Comparison of ENCODE assay signal across 21 mouse cellular contexts in genomic region chr5:100582435-100582826, GRCm38 (mm10). TPM values are rescaled to one million over a fixed set of nuclear protein-coding genes. Genes with fewer than 3 reads are reported as not detected.
DNase-seq lines count a peak whose midpoint lies in the region; ATAC-seq and TF ChIP-seq lines count a peak whose summit lies in the region.
"Had no signal": no experiment of that assay in that cellular context is flagged by ENCODE, and none has a peak within 500 bp of the region (broad histone marks: within the 10 kb centered on the region; RNA-seq: fewer than 3 reads in every experiment).

No protein-coding gene starts in this region.

- no peak; the same call in 1 of the 2 replicates for TF ChIP-seq POLR2A in CH12.LX (IDR thresholded peaks at IDR 0.05; ENCODE audit: low read depth, low read length)
- TF ChIP-seq POLR2A in myocyte (IDR thresholded peaks at IDR 0.05; ENCODE audit: insufficient read length, low read depth) = no peak

- H3ac ChIP-seq in myocyte (ENCODE audit: control insufficient read depth, insufficient read length) = no peak overlapping the region

- no peak for TF ChIP-seq CTCF in CH12.LX (conservative IDR thresholded peaks at IDR 0.05 in 1 of 2, IDR thresholded peaks at IDR 0.05 in 1 of 2; ENCODE audit: low read depth in 2 of 2, low read length in 2 of 2)

- H3K4me1 ChIP-seq in CH12.LX (ENCODE audit: control insufficient read depth in 1 of 2, insufficient read depth in 2 of 2) = peaks cover 26 to 77% of the 10 kb centered on the region in 2 experiments
- H3K4me1 ChIP-seq: forebrain, embryonic 12.5 days; heart, embryonic 13.5 days; hindbrain, embryonic 15.5 days; intestine, embryonic 15.5 days; midbrain, embryonic 12.5 days; neural tube, embryonic 13.5 days had no signal

- peak; percentile 73 for ATAC-seq in granulocyte monocyte progenitor cell, adult 5-6 weeks (replicated peaks; ENCODE audit: poor library complexity, severe bottlenecking)
- ATAC-seq: intestine, embryonic 15.5 days had no signal

- no peaks in the 10 kb centered on the region for H3K79me2 ChIP-seq in CH12.LX (replicated peaks; ENCODE audit: control insufficient read depth, extremely low read depth, insufficient read depth, poor library complexity, severe bottlenecking)
- H3K79me2 ChIP-seq in myocyte (ENCODE audit: control insufficient read depth, insufficient read depth) = no peaks in the 10 kb centered on the region

- peak overlapping the region; percentile 30 for H3K9ac ChIP-seq in CH12.LX (ENCODE audit: insufficient read depth, low read depth)
- H3K9ac ChIP-seq: forebrain, embryonic 12.5 days; heart, embryonic 13.5 days; hindbrain, embryonic 15.5 days; intestine, embryonic 15.5 days; midbrain, embryonic 12.5 days; neural tube, embryonic 13.5 days had no signal

- TF ChIP-seq RAD21 in CH12.LX (IDR thresholded peaks at IDR 0.05; ENCODE audit: low read depth, low read length) = no peak

- H3K4me3 ChIP-seq in CH12.LX (replicated peaks in 1 of 3; ENCODE audit: low read depth in 2 of 3, low read length in 2 of 3, poor library complexity in 1 of 3) = peak overlapping the region in 1 of 3 experiments; percentile 29
- H3K4me3 ChIP-seq in myocyte = no peak overlapping the region
- H3K4me3 ChIP-seq: forebrain, embryonic 12.5 days; heart, embryonic 13.5 days; hindbrain, embryonic 15.5 days; intestine, embryonic 15.5 days; midbrain, embryonic 12.5 days; neural tube, embryonic 13.5 days had no signal

- in situ Hi-C loops in CH12.LX (cut with MboI; ENCODE audit: low pct_ligation_motif_present, low pct_unique_long_range_greater_than_20kb, low sequenced_read_pairs) = no loop called here

- peak overlapping the region; percentile 84 for H3K27ac ChIP-seq in CH12.LX (ENCODE audit: insufficient read depth, low read depth)
- H3K27ac ChIP-seq: forebrain, embryonic 12.5 days; heart, embryonic 13.5 days; hindbrain, embryonic 15.5 days; intestine, embryonic 15.5 days; midbrain, embryonic 12.5 days; neural tube, embryonic 13.5 days had no signal

- TF ChIP-seq EP300 in CH12.LX (IDR thresholded peaks at IDR 0.05; ENCODE audit: low read length) = no peak

- H3K27me3 ChIP-seq in CH12.LX (replicated peaks) (no peaks in the 10 kb centered on the region), myocyte (ENCODE audit: control insufficient read depth, insufficient read depth, insufficient read length) (no peaks in the 10 kb centered on the region)
- H3K27me3 ChIP-seq: forebrain, embryonic 12.5 days; heart, embryonic 13.5 days; hindbrain, embryonic 15.5 days; intestine, embryonic 15.5 days; midbrain, embryonic 12.5 days; neural tube, embryonic 13.5 days had no signal

- H3K4me2 ChIP-seq in CH12.LX (ENCODE audit: insufficient read depth, low read depth, poor library complexity, severe bottlenecking) (peak overlapping the region; percentile 95), myocyte (ENCODE audit: low read depth) (peak overlapping the region; percentile 42)
- H3K4me2 ChIP-seq: forebrain, embryonic 12.5 days; heart, embryonic 13.5 days; hindbrain, embryonic 15.5 days; intestine, embryonic 15.5 days; midbrain, embryonic 12.5 days; neural tube, embryonic 13.5 days had no signal

- H3K36me3 ChIP-seq in CH12.LX (replicated peaks in 1 of 2; ENCODE audit: control insufficient read depth in 1 of 2, insufficient read depth in 1 of 2, low read length in 1 of 2) (no peaks in the 10 kb centered on the region), myocyte (ENCODE audit: control insufficient read depth, insufficient read depth) (no peaks in the 10 kb centered on the region)
- H3K36me3 ChIP-seq: forebrain, embryonic 12.5 days; heart, embryonic 13.5 days; hindbrain, embryonic 15.5 days; intestine, embryonic 15.5 days; midbrain, embryonic 12.5 days; neural tube, embryonic 13.5 days had no signal

- peak; percentile 53 for DNase-seq in lung, postnatal 36 days
- no peak for DNase-seq in lung, postnatal 10 days
- peak; percentile 37 for DNase-seq in CH12.LX (ENCODE audit: extremely low read depth)
- DNase-seq in yolk sac, embryonic 10.5 days (ENCODE audit: low spot score) = no peak
- DNase-seq in kidney, adult 8-10 months = no peak
- no peak for DNase-seq in adrenal gland, postnatal 36 days
- DNase-seq: adrenal gland, adult 8-10 months; cerebellum, adult 2 months; heart, adult 18-20 months; lung, adult 18-20 months; thymus, postnatal 36 days had no signal

- dilution Hi-C loops in CH12.LX (cut with MboI; ENCODE audit: extremely low pct_ligation_motif_present, extremely low pct_unique_long_range_greater_than_20kb, low sequenced_read_pairs) = no loop called here

- no peaks in the 10 kb centered on the region for H3K9me3 ChIP-seq in CH12.LX (replicated peaks; ENCODE audit: low read length)
- H3K9me3 ChIP-seq: forebrain, embryonic 12.5 days; heart, embryonic 13.5 days; hindbrain, embryonic 15.5 days; intestine, embryonic 15.5 days; midbrain, embryonic 12.5 days; neural tube, embryonic 13.5 days had no signal

TF ChIP-seq in CH12.LX, 34 proteins besides CTCF, POLR2A, EP300 and RAD21:
- TF ChIP-seq ZMIZ1 (IDR thresholded peaks at IDR 0.05; ENCODE audit: low read depth, low read length) (0 out of 2 replicates have a peak, but pooled peaks have one; percentile 1), NRF1 (IDR thresholded peaks at IDR 0.05; ENCODE audit: low read depth, low read length) (no peak), POLR2AphosphoS2 (IDR thresholded peaks at IDR 0.05; ENCODE audit: low read depth, low read length) (no peak), CHD2 (IDR thresholded peaks at IDR 0.05; ENCODE audit: low read length) (no peak), JUND (conservative IDR thresholded peaks at IDR 0.05; ENCODE audit: low read depth, low read length) (no peak), JUN (IDR thresholded peaks at IDR 0.05; ENCODE audit: insufficient read depth, low read depth, low read length) (no peak), MAX (IDR thresholded peaks at IDR 0.05; ENCODE audit: low read length) (peak; percentile 39), MAZ (IDR thresholded peaks at IDR 0.05; ENCODE audit: low read depth, low read length) (0 out of 2 replicates have a peak, but pooled peaks have one; percentile 9), GABPA (IDR thresholded peaks at IDR 0.05; ENCODE audit: insufficient replicate concordance, low read depth, low read length) (no peak), TCF12 (IDR thresholded peaks at IDR 0.05; ENCODE audit: low read depth, low read length) (peak; percentile 27; the same call in 1 of the 2 replicates), CHD1 (IDR thresholded peaks at IDR 0.05; ENCODE audit: low read depth, low read length) (no peak), MAFK (IDR thresholded peaks at IDR 0.05; ENCODE audit: insufficient replicate concordance, low read length) (no peak), IRF4 (IDR thresholded peaks at IDR 0.05; ENCODE audit: low read depth, low read length) (no peak), KAT2A (IDR thresholded peaks at IDR 0.05; ENCODE audit: insufficient replicate concordance, low read length) (no peak), ZKSCAN1 (IDR thresholded peaks at IDR 0.05; ENCODE audit: borderline replicate concordance, low read depth, low read length) (no peak), MXI1 (IDR thresholded peaks at IDR 0.05; ENCODE audit: low read depth, low read length) (peak; percentile 8; the same call in 1 of the 2 replicates), NELFE (IDR thresholded peaks at IDR 0.05; ENCODE audit: low read depth, low read length) (no peak)

TF ChIP-seq in myocyte, 11 proteins besides CTCF, POLR2A, EP300 and RAD21:
- TF ChIP-seq TCF12 (IDR thresholded peaks at IDR 0.05; ENCODE audit: insufficient read depth, poor library complexity, severe bottlenecking) = no peak
- TF ChIP-seq MYOG (IDR thresholded peaks at IDR 0.05; ENCODE audit: control insufficient read depth in 1 of 3, insufficient read depth in 1 of 3, insufficient read length in 2 of 3, low read depth in 2 of 3) = no peak
- TF ChIP-seq POLR2AphosphoS2 (IDR thresholded peaks at IDR 0.05; ENCODE audit: insufficient read length, low read depth) = no peak
- no peak for TF ChIP-seq MAX (IDR thresholded peaks at IDR 0.05; ENCODE audit: low read depth)
- no peak for TF ChIP-seq MYOD1 (IDR thresholded peaks at IDR 0.05; ENCODE audit: control insufficient read depth in 1 of 3, insufficient read length in 2 of 3, low read depth in 2 of 3)
- no peak for TF ChIP-seq TCF3 (IDR thresholded peaks at IDR 0.05; ENCODE audit: insufficient read length, low read depth)
TF ChIP-seq in myocyte: peak in this region for 0.

RNA-seq across cellular contexts. Expression of gene Plac8, which starts 10.4 kb away (rescaled TPM):
- total RNA-seq in CH12.LX (2012; rRNA removed) = 64.3 and 99.9 TPM in 2 replicates
- 235 and 258 TPM in 2 replicates for total RNA-seq in CH12.LX (2014; rRNA removed)
- 151 and 161 TPM in 2 replicates for polyA plus RNA-seq in CH12.LX (2012; ENCODE audit: insufficient read length, low read depth)
- total RNA-seq in granulocyte monocyte progenitor cell, adult 5-6 weeks (2014; fragmentation: Nextera tagmentation) = 5,016 and 5,973 TPM in 2 replicates
- 4,049 and 4,633 TPM in 2 replicates for total RNA-seq in granulocyte monocyte progenitor cell, adult 5-6 weeks (2017)
- polyA plus RNA-seq in myocyte (2012; fragmentation: generic; extraction: Trizol) = 4.8 TPM
- total RNA-seq in adrenal gland, postnatal 36 days (2021) = 10 to 100 TPM in 1 of 2 experiments, 1 to 10 TPM in 1; 7.7 to 15.9 TPM
- total RNA-seq: layer of hippocampus, postnatal 14 days; left cerebral cortex, postnatal 10 days had no signal

Comparison
In these comparisons a context has a peak if more than half of its experiments do, and no peak if none do; other contexts are left out.
1. DNase-seq: peak in lung, postnatal 36 days (single experiment) and CH12.LX (single experiment); none in lung, postnatal 10 days (single experiment), yolk sac, embryonic 10.5 days (single experiment), kidney, adult 8-10 months (0 of 2) and adrenal gland, postnatal 36 days (0 of 2).
2. RNA of gene Plac8, which starts 10.4 kb away (total RNA-seq): 4,049 to 5,973 TPM in granulocyte monocyte progenitor cell, adult 5-6 weeks; 64.3 to 258 TPM in CH12.LX and 7.7 to 15.9 TPM in adrenal gland, postnatal 36 days; every median in the first group is over 10 times any median in the second.